In genomic region chr5:16715863-16716262, GRCm38 (mm10) we compare ENCODE assay signal across 33 mouse cellular contexts.
"Had no signal": no experiment of that assay in that cellular context is flagged by ENCODE, and none has a peak within 500 bp of the region (broad histone marks: within the 10 kb centered on the region; RNA-seq: fewer than 3 reads in every experiment).

No protein-coding gene starts in this region.

- H3K27ac ChIP-seq: heart, embryonic 10.5 days; heart, embryonic 13.5 days; heart, embryonic 15.5 days; hindbrain, embryonic 10.5 days; hindbrain, embryonic 12.5 days; hindbrain, embryonic 13.5 days; hindbrain, embryonic 14.5 days; hindbrain, embryonic 15.5 days; hindbrain, postnatal 0 days; kidney, embryonic 15.5 days; kidney, postnatal 0 days; layer of hippocampus, adult 2 months; left cerebral cortex, adult 2 months had no signal

- ATAC-seq: hindbrain, embryonic 16.5 days; hindbrain, postnatal 0 days; inflammation-experienced regulatory T-cells, adult 6 months had no signal

- H3K4me1 ChIP-seq: heart, embryonic 10.5 days; heart, embryonic 12.5 days; heart, embryonic 13.5 days; heart, embryonic 15.5 days; hindbrain, embryonic 10.5 days; hindbrain, embryonic 12.5 days; hindbrain, embryonic 13.5 days; hindbrain, embryonic 15.5 days; kidney, embryonic 15.5 days had no signal

- H3K36me3 ChIP-seq: heart, embryonic 10.5 days; heart, embryonic 12.5 days; heart, embryonic 13.5 days; heart, embryonic 15.5 days; hindbrain, embryonic 10.5 days; hindbrain, embryonic 12.5 days; hindbrain, embryonic 13.5 days; hindbrain, embryonic 15.5 days; kidney, embryonic 15.5 days had no signal

- H3K9me3 ChIP-seq: heart, embryonic 10.5 days; heart, embryonic 12.5 days; heart, embryonic 15.5 days; hindbrain, embryonic 10.5 days; hindbrain, embryonic 12.5 days; hindbrain, embryonic 13.5 days; hindbrain, embryonic 15.5 days; kidney, embryonic 15.5 days had no signal

- H3K4me2 ChIP-seq: heart, embryonic 11.5 days; heart, embryonic 12.5 days; heart, embryonic 13.5 days; heart, embryonic 15.5 days; hindbrain, embryonic 12.5 days; hindbrain, embryonic 13.5 days; hindbrain, embryonic 14.5 days; hindbrain, embryonic 15.5 days; kidney, embryonic 15.5 days had no signal

- H3K27me3 ChIP-seq: heart, embryonic 12.5 days; heart, embryonic 13.5 days; heart, embryonic 15.5 days; hindbrain, embryonic 12.5 days; hindbrain, embryonic 13.5 days; hindbrain, embryonic 15.5 days; kidney, embryonic 15.5 days had no signal

- H3K4me3 ChIP-seq: heart, embryonic 10.5 days; heart, embryonic 12.5 days; heart, embryonic 13.5 days; heart, embryonic 15.5 days; hindbrain, embryonic 10.5 days; hindbrain, embryonic 12.5 days; hindbrain, embryonic 13.5 days; hindbrain, embryonic 15.5 days; kidney, embryonic 15.5 days; layer of hippocampus, adult 2 months; left cerebral cortex, adult 2 months had no signal

- DNase-seq: heart, postnatal 10 days; heart, postnatal 14 days; heart, postnatal 36 days; heart, postnatal 4 days; kidney, adult 11 months; kidney, adult 18-20 months; kidney, adult 2 months; kidney, adult 8-10 months; kidney, adult 9 months; kidney, postnatal 10 days; kidney, postnatal 14 days; kidney, postnatal 25 days; kidney, postnatal 36 days; kidney, postnatal 4 days; layer of hippocampus, adult 9-11 months; layer of hippocampus, postnatal 36 days had no signal

- H3K9ac ChIP-seq: heart, embryonic 12.5 days; heart, embryonic 13.5 days; heart, embryonic 15.5 days; hindbrain, embryonic 12.5 days; hindbrain, embryonic 13.5 days; hindbrain, embryonic 14.5 days; hindbrain, embryonic 15.5 days; kidney, embryonic 15.5 days had no signal
